Comparison of ENCODE assay signal across 9 mouse cellular contexts in the genomic region with DNA sequence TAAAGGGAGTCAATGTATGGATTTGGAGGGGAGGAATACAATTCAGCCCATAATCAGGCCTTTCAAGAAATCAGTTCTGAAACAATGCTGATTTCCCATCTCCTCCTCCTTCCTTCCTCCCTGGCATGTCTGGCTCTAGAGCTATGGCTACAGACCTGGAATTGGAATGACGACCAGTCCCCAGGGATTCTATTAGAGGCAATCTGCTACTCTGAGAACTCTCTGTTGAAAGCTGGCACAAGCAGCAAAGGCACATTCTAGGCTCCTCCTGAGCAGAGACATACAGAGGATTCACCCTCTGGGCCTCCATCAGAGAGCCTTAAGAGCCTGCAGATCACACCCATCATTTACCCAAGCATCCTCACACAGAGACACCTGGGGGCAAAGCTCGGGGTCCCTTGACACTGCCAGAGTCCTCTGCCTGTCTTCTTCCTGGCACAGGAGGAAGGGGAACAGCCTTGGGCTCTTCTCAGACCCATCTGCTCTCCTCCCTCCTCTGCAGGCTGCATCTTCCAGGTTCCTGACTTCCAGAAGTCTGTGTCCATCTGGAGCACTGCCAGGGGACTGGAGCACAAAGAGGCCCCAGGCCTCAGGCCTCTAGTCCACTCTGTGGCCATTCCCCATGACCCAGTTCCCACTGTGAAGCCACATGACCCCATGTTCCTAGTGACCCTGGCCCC.
DNase-seq lines count a peak whose midpoint lies in the region; ATAC-seq lines count a peak whose summit lies in the region.
"Had no signal": no experiment of that assay in that cellular context is flagged by ENCODE, and none has a peak within 500 bp of the region (broad histone marks: within the 10 kb centered on the region; RNA-seq: fewer than 3 reads in every experiment).

No protein-coding gene starts in this region.

- 62% methylated on average over 2 of the region's 2 CpGs for WGBS in kidney, embryonic 15.5 days
- 74% methylated on average over 2 of the region's 2 CpGs for WGBS in forebrain, embryonic 11.5 days
- 77% methylated on average over 2 of the region's 2 CpGs for WGBS in embryonic facial prominence, embryonic 10.5 days

- H3K9me3 ChIP-seq in kidney, embryonic 15.5 days (replicated peaks), result no peaks in the 10 kb centered on the region
- H3K9me3 ChIP-seq in forebrain, embryonic 11.5 days (ENCODE audit: control insufficient read depth, low read length), result no peaks in the 10 kb centered on the region
- H3K9me3 ChIP-seq in embryonic facial prominence, embryonic 10.5 days, result no peaks in the 10 kb centered on the region

- no peak overlapping the region for H3K4me2 ChIP-seq in kidney, embryonic 15.5 days
- H3K4me2 ChIP-seq in forebrain, embryonic 11.5 days (ENCODE audit: low read depth, low read length, severe bottlenecking), result no peak overlapping the region

- ATAC-seq in kidney, embryonic 15.5 days (replicated peaks; ENCODE audit: low FRiP score), result no peak
- peak; percentile 17; the same call in 1 of the 2 replicates for ATAC-seq in cerebellum, adult (ENCODE audit: insufficient number of reproducible peaks, low FRiP score, low TSS enrichment)
- no peak for ATAC-seq in forebrain, embryonic 11.5 days (replicated peaks; ENCODE audit: low FRiP score)
- ATAC-seq: forebrain, embryonic 16.5 days had no signal

- H3K36me3 ChIP-seq in kidney, embryonic 15.5 days, result no peaks in the 10 kb centered on the region
- H3K36me3 ChIP-seq in forebrain, embryonic 11.5 days (ENCODE audit: control insufficient read depth, insufficient read depth, low read length), result no peaks in the 10 kb centered on the region
- H3K36me3 ChIP-seq in embryonic facial prominence, embryonic 10.5 days (replicated peaks), result no peaks in the 10 kb centered on the region

- peaks cover 46% of the 10 kb centered on the region for H3K4me1 ChIP-seq in kidney, embryonic 15.5 days
- H3K4me1 ChIP-seq in forebrain, embryonic 11.5 days (replicated peaks; ENCODE audit: control insufficient read depth, insufficient read depth, low read length), result no peaks in the 10 kb centered on the region
- H3K4me1 ChIP-seq in embryonic facial prominence, embryonic 10.5 days, result peaks cover 25% of the 10 kb centered on the region

- H3K27me3 ChIP-seq in kidney, embryonic 15.5 days, result peaks cover 45% of the 10 kb centered on the region
- no peaks in the 10 kb centered on the region for H3K27me3 ChIP-seq in forebrain, embryonic 11.5 days (ENCODE audit: control insufficient read depth, insufficient read depth, low read length)
- peaks cover 39% of the 10 kb centered on the region for H3K27me3 ChIP-seq in embryonic facial prominence, embryonic 10.5 days (replicated peaks; ENCODE audit: low read depth, poor library complexity, severe bottlenecking)

- H3K4me3 ChIP-seq in kidney, embryonic 15.5 days (replicated peaks), result no peak overlapping the region
- no peak overlapping the region for H3K4me3 ChIP-seq in forebrain, embryonic 11.5 days (ENCODE audit: low read depth, low read length)
- no peak overlapping the region for H3K4me3 ChIP-seq in embryonic facial prominence, embryonic 10.5 days

- no peak overlapping the region for H3K27ac ChIP-seq in kidney, embryonic 15.5 days
- no peak overlapping the region for H3K27ac ChIP-seq in forebrain, embryonic 11.5 days (ENCODE audit: low read depth, low read length)
- no peak overlapping the region for H3K27ac ChIP-seq in embryonic facial prominence, embryonic 10.5 days (replicated peaks)

- H3K9ac ChIP-seq in kidney, embryonic 15.5 days, result no peak overlapping the region
- H3K9ac ChIP-seq in forebrain, embryonic 11.5 days (ENCODE audit: low read length), result no peak overlapping the region

- peak; percentile 22 for DNase-seq in kidney, adult 11 months
- DNase-seq in cerebellum, adult 9-10 months, result peak; percentile 74
- DNase-seq in heart, postnatal 4 days, result peak; percentile 46
- no peak for DNase-seq in forebrain, embryonic 11.5 days (ENCODE audit: low spot score)
- no peak for DNase-seq in embryonic facial prominence, embryonic 10.5 days (ENCODE audit: low spot score)
- DNase-seq: lung, adult 18-20 months had no signal

Comparison
In these comparisons a context has a peak if more than half of its experiments do, and no peak if none do; other contexts are left out.
1. DNase-seq: peak in kidney, adult 11 months (single experiment), cerebellum, adult 9-10 months (single experiment) and heart, postnatal 4 days (single experiment); none in forebrain, embryonic 11.5 days (single experiment) and embryonic facial prominence, embryonic 10.5 days (single experiment).